Mouse (Mus musculus): ENCODE measurements around the gene Car8.

Gene Car8

GRCm38 (mm10) chr4:8238560-8239305, at the start of gene Car8:
Gene Car8 (minus strand): TSS chr4:8239041.
- DNase-seq (ENCODE audit: low spot score in 2 of 2) = peak in 1 of 2 experiments; percentile 59

- DNase-seq (ENCODE audit: low spot score in 2 of 2) = no peak
Measured at GRCm38 (mm10) chr4:8284934-8285333, 46.1 kb upstream of the Car8 start.

DNA sequence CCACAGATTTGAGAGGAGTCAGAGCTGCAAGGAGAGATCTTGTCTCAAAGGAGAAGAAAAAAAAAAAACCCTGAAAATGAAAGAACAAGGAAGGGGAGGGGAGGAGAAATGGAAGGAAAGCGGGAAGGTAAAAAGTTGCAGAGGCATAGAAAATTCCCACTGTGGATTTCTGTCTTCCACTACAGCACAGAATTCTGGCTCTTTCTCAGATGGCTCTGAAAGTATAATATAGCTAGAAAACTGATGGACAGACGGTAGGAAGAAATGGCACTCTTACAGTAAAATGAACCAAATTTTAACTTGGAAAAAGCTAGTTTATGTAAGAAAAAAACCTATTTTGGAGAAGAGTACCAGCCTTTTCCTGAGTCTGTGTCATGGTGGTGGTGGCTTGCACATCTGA, 39.3 kb upstream of the Car8 start:
- DNase-seq (ENCODE audit: low spot score in 2 of 2) = no peak

GRCm38 (mm10) chr4:8249805-8250204, 11.0 kb upstream of the Car8 start:
- no peak for DNase-seq (ENCODE audit: low spot score in 2 of 2)

DNA sequence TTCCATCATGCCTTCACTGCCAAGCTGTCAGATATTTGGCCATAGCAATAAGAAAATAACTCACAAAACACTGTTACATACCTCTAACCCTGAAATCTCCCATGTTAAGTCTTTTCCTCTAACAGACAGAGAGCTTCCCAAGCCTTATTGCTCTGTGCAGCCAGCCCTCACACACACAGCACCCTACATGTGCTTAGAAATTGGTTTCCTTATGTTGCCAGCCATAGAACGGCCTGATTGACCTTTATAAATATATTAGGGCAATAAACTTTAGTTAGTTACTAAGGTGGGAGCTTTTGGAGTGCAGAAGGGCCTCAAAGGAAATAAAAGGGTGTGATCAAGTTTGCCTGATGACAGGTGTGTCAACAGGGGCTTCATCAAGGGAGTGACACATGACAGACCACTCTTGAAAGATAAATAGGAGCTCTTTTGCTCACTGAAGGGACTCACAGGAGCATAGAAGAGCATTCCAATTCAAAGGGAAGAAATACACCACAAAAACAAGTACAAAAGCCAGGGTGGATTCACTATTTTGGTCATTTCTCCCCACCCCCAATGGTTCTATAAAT, 6.7 kb upstream of the Car8 start:
- no peak for DNase-seq (ENCODE audit: low spot score in 2 of 2)

DNA sequence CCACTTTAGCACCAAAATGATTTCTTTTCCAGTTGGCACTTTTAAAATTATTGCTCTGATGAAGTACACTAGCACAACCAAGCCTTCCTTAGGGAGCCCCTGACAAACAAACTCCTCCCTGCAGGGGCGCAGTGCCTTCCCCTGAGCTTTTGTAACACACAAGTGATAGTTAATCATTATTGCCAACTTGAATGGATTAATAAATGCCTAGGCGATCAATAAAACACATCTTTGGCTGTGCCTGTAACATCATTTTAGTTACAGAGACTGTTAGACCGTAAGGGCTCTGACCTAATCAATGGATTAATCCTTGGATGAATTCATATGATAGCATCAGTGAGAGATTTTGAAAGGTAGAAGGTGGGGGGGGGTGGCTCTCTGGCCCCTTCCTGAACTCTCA, 6.2 kb upstream of the Car8 start:
- no peak for DNase-seq (ENCODE audit: low spot score in 2 of 2)

- DNase-seq (ENCODE audit: low spot score in 2 of 2) = no peak
Measured at GRCm38 (mm10) chr4:8239699-8240098, 858 bp upstream of the Car8 start.

GRCm38 (mm10) chr4:8239306-8239670, 447 bp upstream of the Car8 start:
- DNase-seq (ENCODE audit: low spot score in 2 of 2) = no peak

DNA sequence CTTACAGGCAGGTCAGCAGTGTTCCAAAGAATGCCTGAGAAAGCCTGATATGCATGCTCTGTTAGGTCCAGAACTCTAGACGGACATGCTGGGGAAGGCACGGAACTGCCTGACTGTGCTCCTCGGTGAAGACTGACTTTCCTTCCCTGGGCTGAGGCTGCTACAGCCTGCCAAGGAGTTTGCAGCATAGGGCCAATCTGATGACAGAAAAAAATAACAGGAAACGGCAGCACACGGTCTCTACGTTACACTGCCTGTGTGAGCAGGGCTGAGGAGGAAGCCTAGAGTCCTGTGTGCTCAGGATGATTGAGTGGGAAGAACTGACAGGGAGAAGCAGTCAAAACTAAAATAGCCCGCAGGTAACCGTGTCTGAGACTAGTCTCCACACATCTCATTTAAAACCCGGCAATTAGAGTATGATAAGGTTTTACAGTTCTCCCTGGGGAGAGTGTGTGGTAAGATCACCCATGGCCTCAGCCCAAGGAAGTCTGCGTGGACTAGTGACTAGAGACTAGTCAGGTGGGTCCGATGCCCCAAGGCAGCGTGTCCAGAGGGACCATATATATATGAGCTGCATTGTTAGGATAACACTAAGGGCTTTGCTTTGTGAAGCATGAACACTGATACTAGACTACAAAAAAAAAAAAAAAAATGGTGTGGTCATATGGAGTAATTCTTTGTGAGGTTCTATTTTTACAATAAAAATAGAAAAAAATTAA, 6.3 kb downstream of the Car8 start:
- no peak for DNase-seq (ENCODE audit: low spot score in 2 of 2)

GRCm38 (mm10) chr4:8231291-8231871, 7.5 kb downstream of the Car8 start:
- no peak for DNase-seq (ENCODE audit: low spot score in 2 of 2)

DNA sequence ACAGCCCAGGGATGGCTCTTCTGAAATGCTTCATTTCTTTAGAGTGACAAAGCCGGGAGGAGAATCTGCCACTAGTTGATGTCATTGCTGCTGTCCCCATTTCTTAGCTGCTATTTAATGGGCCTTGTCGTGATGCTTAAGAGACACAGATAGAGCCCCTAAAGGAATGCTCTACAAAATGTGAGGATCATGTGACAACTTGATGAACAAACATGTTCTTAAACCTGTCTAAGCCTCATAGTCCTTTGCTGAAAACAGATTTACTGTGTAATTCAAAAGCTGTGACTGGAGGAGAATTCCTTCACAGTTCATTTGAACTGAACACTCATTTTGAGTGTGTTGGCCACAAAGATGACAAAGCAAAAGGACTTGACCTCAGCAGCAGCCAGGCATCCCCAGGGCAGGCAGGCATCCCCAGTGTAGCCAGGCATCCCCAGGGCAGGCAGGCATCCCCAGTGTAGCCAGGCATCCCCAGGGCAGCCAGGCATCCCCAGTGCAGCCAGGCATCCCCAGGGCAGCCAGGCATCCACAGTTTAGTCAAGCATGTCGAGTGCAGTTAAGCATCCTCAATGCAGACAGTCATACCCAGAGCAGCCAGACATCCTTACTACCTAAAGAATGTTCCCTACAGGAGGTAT, 9.1 kb downstream of the Car8 start:
- no peak for DNase-seq (ENCODE audit: low spot score in 2 of 2)

DNA sequence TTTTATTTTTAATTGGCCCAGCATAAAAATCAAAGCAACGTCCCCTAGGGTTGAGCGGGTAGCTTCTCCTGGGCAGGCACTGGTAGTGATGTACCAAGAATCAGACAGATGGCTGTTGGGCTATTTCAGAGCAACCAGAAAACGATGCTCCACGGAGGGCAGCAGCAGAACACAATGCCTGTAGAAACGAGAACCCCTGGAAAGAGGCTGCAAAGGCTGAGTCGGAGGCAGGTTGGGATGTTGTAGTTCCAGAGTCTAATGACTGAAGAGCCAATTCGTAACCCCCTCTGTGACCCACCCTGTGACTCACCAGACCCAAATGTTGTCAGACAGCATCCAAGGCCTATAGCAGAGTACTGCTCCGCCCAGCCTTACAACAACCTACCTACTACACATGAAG, 19.9 kb downstream of the Car8 start:
- DNase-seq (ENCODE audit: low spot score in 2 of 2) = no peak

DNA sequence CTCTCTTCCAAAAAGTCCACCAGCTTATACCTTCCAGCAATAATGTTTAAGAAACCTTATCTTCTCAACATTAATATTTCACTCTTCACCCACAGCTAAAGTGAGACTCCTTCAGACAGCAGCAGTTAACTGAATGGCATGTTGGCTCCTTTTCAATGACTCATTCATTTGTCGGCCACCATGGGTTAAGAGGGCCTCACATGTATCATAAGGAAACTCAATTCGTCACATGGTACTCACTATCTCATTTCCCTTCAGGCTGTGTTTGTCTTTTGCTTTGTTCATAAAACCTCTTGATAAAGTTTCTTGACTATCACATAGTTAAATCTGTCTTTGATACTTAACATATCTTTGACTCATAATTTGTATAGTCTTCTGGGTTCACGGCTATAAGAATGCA, 20.8 kb downstream of the Car8 start:
- DNase-seq (ENCODE audit: low spot score in 2 of 2) = no peak

- no peak for DNase-seq (ENCODE audit: low spot score in 2 of 2)
Measured at GRCm38 (mm10) chr4:8217272-8217671, 21.6 kb downstream of the Car8 start.

DNA sequence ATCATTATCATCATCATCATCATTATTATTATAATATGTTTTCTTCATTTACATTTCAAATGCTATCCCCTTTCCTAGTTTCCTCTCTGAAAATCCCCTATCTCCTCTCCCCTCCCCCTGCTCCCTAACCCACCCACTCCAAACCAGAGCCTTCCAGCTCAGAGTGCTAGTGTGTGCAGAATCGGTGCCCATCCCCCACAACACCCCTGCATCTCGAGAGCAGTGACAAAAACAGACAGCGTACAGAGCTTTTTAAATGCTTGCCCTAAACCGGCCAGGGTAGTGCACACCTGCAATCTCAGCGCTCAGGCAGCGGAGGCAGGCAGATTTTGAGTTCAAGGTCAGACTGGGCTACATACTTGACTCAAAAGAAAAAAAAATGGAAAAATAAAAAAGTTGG, 22.3 kb downstream of the Car8 start:
- no peak for DNase-seq (ENCODE audit: low spot score in 2 of 2)

GRCm38 (mm10) chr4:8213661-8214060, 25.2 kb downstream of the Car8 start:
- no peak for DNase-seq (ENCODE audit: low spot score in 2 of 2)

DNA sequence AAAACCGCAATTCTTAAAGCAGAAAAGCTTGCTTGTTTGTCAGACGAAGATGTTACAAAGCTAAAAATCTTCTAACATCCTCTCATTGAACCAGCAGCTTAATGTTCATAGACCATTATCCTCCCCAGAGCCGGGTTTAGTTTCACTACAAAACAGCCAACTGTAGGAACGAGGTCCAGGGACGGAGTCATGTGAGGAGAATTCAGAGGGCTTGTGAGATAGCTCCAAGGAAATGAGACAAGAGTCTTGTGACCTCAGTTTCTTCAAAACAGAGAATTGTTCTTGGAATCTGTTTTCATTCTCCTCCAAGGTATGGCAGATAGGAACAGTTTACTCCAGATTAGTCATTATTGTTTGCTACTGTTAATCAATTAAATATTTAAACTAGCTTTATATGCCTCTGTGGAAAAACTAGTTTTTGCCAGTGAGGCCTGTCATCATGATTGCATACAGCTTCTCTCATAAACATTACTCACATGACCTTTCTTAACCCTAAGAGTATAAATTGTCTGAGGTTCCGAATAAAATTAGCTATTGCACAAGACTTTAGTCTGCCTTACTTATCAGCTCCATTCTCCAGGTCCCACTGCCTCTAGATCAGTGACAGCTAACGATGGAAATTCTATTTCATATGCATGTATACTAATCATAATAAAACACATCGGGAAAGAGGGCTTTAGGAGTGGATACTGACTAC, 25.8 kb downstream of the Car8 start:
- DNase-seq (ENCODE audit: low spot score in 2 of 2) = no peak

DNA sequence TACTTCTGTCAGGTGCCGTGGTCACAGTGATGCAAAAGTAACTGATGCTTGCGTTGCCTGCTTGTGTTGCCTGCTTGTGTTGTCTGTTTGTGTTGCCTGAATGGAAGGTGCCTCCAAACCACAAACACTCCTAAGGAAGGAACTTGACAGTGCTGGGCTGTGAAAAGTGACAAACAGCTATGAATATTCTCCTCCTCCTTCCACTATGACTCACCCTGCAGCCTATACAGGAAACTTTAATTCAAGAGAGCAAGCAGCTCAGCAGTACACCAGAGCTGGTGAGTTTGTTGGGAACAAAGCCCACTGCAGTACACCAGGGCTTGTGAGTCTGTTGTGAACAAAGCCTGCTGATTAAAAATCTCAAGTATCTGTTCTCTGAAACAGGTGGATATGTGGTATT, 28.4 kb downstream of the Car8 start:
- DNase-seq (ENCODE audit: low spot score in 2 of 2) = no peak

DNA sequence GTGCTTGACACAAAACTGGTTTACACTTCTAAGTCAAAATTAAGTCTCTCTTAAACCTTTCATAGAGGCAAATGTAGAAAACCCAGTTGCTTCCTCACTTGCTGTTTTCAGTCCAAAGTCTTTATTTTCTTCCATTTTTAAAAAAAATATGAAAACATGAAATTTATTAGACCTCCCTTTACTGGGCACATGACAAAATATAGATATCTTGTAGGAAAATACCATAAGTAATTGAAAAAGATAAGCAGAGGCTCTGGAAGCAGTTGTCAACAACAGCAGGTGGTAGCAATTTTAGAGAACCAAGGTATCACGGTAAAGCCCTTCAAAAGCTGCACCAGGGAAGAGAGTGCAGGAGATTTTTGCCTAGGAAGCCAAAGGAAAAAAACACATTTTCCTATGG, 30.9 kb downstream of the Car8 start:
- no peak for DNase-seq (ENCODE audit: low spot score in 2 of 2)

- DNase-seq (ENCODE audit: low spot score in 2 of 2) = no peak
Measured at GRCm38 (mm10) chr4:8206918-8207573, 31.8 kb downstream of the Car8 start.

DNA sequence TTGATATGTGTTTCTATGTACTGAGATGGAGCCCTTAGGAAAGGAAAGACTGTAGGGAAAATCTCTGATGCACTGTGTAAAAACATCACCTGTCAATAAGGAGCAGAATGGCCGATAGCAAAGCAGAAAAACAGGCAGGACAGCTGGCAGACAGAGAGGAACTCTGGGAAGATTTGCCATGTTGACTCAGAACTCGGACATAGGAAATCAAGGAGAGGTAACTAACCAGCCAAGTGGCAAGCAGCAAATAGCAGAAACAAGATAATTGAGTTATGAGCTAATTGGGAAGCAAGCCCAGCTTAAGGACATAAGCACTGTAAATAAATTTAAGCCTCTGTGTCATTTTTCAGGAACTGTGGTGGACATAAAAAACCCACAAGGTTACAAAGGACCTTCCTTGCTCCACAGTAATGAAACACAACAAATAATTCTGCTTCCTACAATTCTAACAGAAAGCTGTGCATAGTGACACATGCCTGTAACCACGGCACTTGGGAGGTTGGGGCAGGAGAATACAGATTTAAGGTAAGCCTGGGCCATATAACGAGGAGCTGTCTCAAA, 33.7 kb downstream of the Car8 start:
- DNase-seq (ENCODE audit: low spot score in 2 of 2) = no peak

All from urinary bladder, postnatal 4 days (tissue).